In the genomic region with DNA sequence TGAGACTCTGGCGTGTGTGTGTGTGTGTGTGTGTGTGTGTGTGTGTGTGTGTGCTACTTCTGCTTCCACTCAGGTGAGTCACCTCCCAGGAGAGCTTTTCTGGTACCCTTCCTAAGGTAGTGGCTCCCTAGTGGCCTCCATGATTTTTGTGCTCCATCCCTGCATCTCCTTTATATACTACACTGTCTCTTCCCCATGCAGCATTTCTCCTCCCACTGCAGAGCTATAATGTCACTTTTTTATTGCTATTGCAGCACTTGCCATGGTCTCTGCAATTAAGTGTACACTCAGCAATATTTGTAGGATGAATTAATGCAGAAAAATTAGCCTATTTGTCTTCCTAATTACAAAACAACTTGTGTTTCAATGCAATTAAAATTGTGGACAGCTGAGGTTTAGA, we compare ENCODE assay signal across 25 mouse cellular contexts.
DNase-seq lines count a peak whose midpoint lies in the region; ATAC-seq and TF ChIP-seq lines count a peak whose summit lies in the region.
"Had no signal": no experiment of that assay in that cellular context is flagged by ENCODE, and none has a peak within 500 bp of the region (broad histone marks: within the 10 kb centered on the region; RNA-seq: fewer than 3 reads in every experiment).

No protein-coding gene starts in this region.

- H3K9me3 ChIP-seq in hindbrain, embryonic 11.5 days (ENCODE audit: control insufficient read depth, low read length): no peaks in the 10 kb centered on the region
- H3K9me3 ChIP-seq in hindbrain, embryonic 10.5 days: no peaks in the 10 kb centered on the region
- H3K9me3 ChIP-seq in intestine, postnatal 0 days (ENCODE audit: control insufficient read depth): no peaks in the 10 kb centered on the region
- H3K9me3 ChIP-seq in intestine, embryonic 16.5 days (ENCODE audit: control insufficient read depth, low read length): no peaks in the 10 kb centered on the region
- no peaks in the 10 kb centered on the region for H3K9me3 ChIP-seq in neural tube, embryonic 14.5 days (ENCODE audit: control insufficient read depth, low read length)
- H3K9me3 ChIP-seq: embryonic facial prominence, embryonic 10.5 days; embryonic facial prominence, embryonic 13.5 days; forebrain, embryonic 12.5 days; forebrain, embryonic 15.5 days; heart, embryonic 10.5 days; heart, embryonic 13.5 days had no signal

- no peak for TF ChIP-seq CTCF in intestine, postnatal 0 days (IDR thresholded peaks at IDR 0.05; ENCODE audit: low read depth)

- H3K4me1 ChIP-seq in hindbrain, embryonic 11.5 days (replicated peaks; ENCODE audit: control insufficient read depth, insufficient read depth, low read length): no peaks in the 10 kb centered on the region
- H3K4me1 ChIP-seq in hindbrain, embryonic 10.5 days (replicated peaks): no peaks in the 10 kb centered on the region
- H3K4me1 ChIP-seq in intestine, postnatal 0 days (replicated peaks; ENCODE audit: control insufficient read depth, insufficient read depth, low read length): no peaks in the 10 kb centered on the region
- H3K4me1 ChIP-seq in intestine, embryonic 16.5 days (ENCODE audit: control insufficient read depth, insufficient read depth, low read length): no peaks in the 10 kb centered on the region
- 0 out of 2 replicates have a peak, but pooled peaks cover 2% of the 10 kb centered on the region for H3K4me1 ChIP-seq in neural tube, embryonic 14.5 days (ENCODE audit: control insufficient read depth, insufficient read depth, low read length)
- H3K4me1 ChIP-seq: embryonic facial prominence, embryonic 10.5 days; embryonic facial prominence, embryonic 13.5 days; forebrain, embryonic 12.5 days; forebrain, embryonic 15.5 days; heart, embryonic 10.5 days; heart, embryonic 13.5 days had no signal

- peak; percentile 51 for ATAC-seq in hindbrain, embryonic 11.5 days (ENCODE audit: low FRiP score)
- ATAC-seq in intestine, postnatal 0 days: no peak
- no peak for ATAC-seq in intestine, embryonic 16.5 days
- ATAC-seq in neural tube, embryonic 14.5 days (ENCODE audit: low read depth): peak; percentile 82; the same call in 1 of the 2 replicates
- ATAC-seq in granulocyte monocyte progenitor cell, adult 5-6 weeks (replicated peaks; ENCODE audit: poor library complexity, severe bottlenecking): no peak
- ATAC-seq: activated CD4-positive, CD25-positive, alpha-beta regulatory T cell, adult 4 months; forebrain, embryonic 15.5 days had no signal

- no peak overlapping the region for H3K4me2 ChIP-seq in hindbrain, embryonic 11.5 days (replicated peaks; ENCODE audit: low read depth, low read length)
- peak overlapping the region; percentile 28 for H3K4me2 ChIP-seq in intestine, postnatal 0 days (replicated peaks; ENCODE audit: low read depth)
- no peak overlapping the region for H3K4me2 ChIP-seq in intestine, embryonic 16.5 days (ENCODE audit: low read depth, low read length)
- H3K4me2 ChIP-seq in neural tube, embryonic 14.5 days (ENCODE audit: low read depth, low read length): no peak overlapping the region
- H3K4me2 ChIP-seq: embryonic facial prominence, embryonic 13.5 days; forebrain, embryonic 12.5 days; forebrain, embryonic 15.5 days; heart, embryonic 13.5 days had no signal

- H3K9ac ChIP-seq in hindbrain, embryonic 11.5 days (ENCODE audit: low read depth, low read length): no peak overlapping the region
- no peak overlapping the region for H3K9ac ChIP-seq in intestine, postnatal 0 days (ENCODE audit: low read depth, low read length)
- no peak overlapping the region for H3K9ac ChIP-seq in intestine, embryonic 16.5 days (ENCODE audit: low read depth, low read length)
- H3K9ac ChIP-seq in neural tube, embryonic 14.5 days (replicated peaks; ENCODE audit: low read depth, low read length): no peak overlapping the region
- H3K9ac ChIP-seq: embryonic facial prominence, embryonic 13.5 days; forebrain, embryonic 12.5 days; forebrain, embryonic 15.5 days; heart, embryonic 13.5 days had no signal

- H3K27ac ChIP-seq in hindbrain, embryonic 11.5 days (ENCODE audit: low read depth, low read length): 0 out of 2 replicates have a peak overlapping the region, but pooled peaks have one; percentile 30
- H3K27ac ChIP-seq in hindbrain, embryonic 10.5 days: no peak overlapping the region
- no peak overlapping the region for H3K27ac ChIP-seq in intestine, postnatal 0 days (ENCODE audit: low read depth, low read length)
- H3K27ac ChIP-seq in intestine, embryonic 16.5 days (ENCODE audit: low read length): no peak overlapping the region
- H3K27ac ChIP-seq in neural tube, embryonic 14.5 days (ENCODE audit: low read depth, low read length): peak overlapping the region; percentile 73
- H3K27ac ChIP-seq: embryonic facial prominence, embryonic 10.5 days; embryonic facial prominence, embryonic 13.5 days; forebrain, embryonic 12.5 days; forebrain, embryonic 15.5 days; heart, adult 2 months; heart, embryonic 10.5 days; heart, embryonic 13.5 days had no signal

- no peaks in the 10 kb centered on the region for H3K27me3 ChIP-seq in hindbrain, embryonic 11.5 days (ENCODE audit: control insufficient read depth, insufficient read depth, low read length)
- H3K27me3 ChIP-seq in hindbrain, embryonic 10.5 days (ENCODE audit: insufficient read depth, poor library complexity, severe bottlenecking): no peaks in the 10 kb centered on the region
- no peaks in the 10 kb centered on the region for H3K27me3 ChIP-seq in intestine, postnatal 0 days (replicated peaks; ENCODE audit: control insufficient read depth, insufficient read depth, low read length)
- no peaks in the 10 kb centered on the region for H3K27me3 ChIP-seq in intestine, embryonic 16.5 days (replicated peaks; ENCODE audit: control insufficient read depth, insufficient read depth, low read length)
- no peaks in the 10 kb centered on the region for H3K27me3 ChIP-seq in neural tube, embryonic 14.5 days (ENCODE audit: control insufficient read depth, insufficient read depth, low read length)
- H3K27me3 ChIP-seq: embryonic facial prominence, embryonic 13.5 days; forebrain, embryonic 12.5 days; forebrain, embryonic 15.5 days; heart, embryonic 13.5 days had no signal

- no peak for DNase-seq in hindbrain, embryonic 11.5 days (ENCODE audit: low spot score)
- no peak for DNase-seq in hindbrain, embryonic 10.5 days (ENCODE audit: low spot score)
- DNase-seq: adrenal gland, adult 8-10 months; adrenal gland, postnatal 25 days; cerebellum, adult 11-12 months; cerebellum, adult 8-10 months; cerebellum, postnatal 10 days; cerebellum, postnatal 36 days; embryo, embryonic 11 days; gastrocnemius, postnatal 25 days; heart, adult 2 months; heart, postnatal 14 days; heart, postnatal 4 days had no signal

- H3K4me3 ChIP-seq in hindbrain, embryonic 11.5 days (ENCODE audit: low read depth, low read length): no peak overlapping the region
- H3K4me3 ChIP-seq in hindbrain, embryonic 10.5 days: no peak overlapping the region
- H3K4me3 ChIP-seq in intestine, postnatal 0 days (ENCODE audit: low read depth, low read length): no peak overlapping the region
- H3K4me3 ChIP-seq in intestine, embryonic 16.5 days (ENCODE audit: low read length): no peak overlapping the region
- no peak overlapping the region for H3K4me3 ChIP-seq in neural tube, embryonic 14.5 days (ENCODE audit: low read depth, low read length)
- H3K4me3 ChIP-seq: embryonic facial prominence, embryonic 10.5 days; embryonic facial prominence, embryonic 13.5 days; erythroblast, embryonic 14.5 days; forebrain, embryonic 12.5 days; forebrain, embryonic 15.5 days; heart, adult 2 months; heart, embryonic 10.5 days; heart, embryonic 13.5 days had no signal

- WGBS in hindbrain, embryonic 11.5 days: 100% methylated on average over 1 of the region's 1 CpGs
- WGBS in hindbrain, embryonic 10.5 days: no CpG with 5 or more reads among the region's 1 CpGs
- WGBS in intestine, postnatal 0 days: 83% methylated on average over 1 of the region's 1 CpGs
- WGBS in intestine, embryonic 16.5 days: 60% methylated on average over 1 of the region's 1 CpGs
- 60% methylated on average over 1 of the region's 1 CpGs for WGBS in neural tube, embryonic 14.5 days

- H3K36me3 ChIP-seq in hindbrain, embryonic 11.5 days (ENCODE audit: control insufficient read depth, insufficient read depth, low read length): no peaks in the 10 kb centered on the region
- H3K36me3 ChIP-seq in hindbrain, embryonic 10.5 days: no peaks in the 10 kb centered on the region
- no peaks in the 10 kb centered on the region for H3K36me3 ChIP-seq in intestine, postnatal 0 days (ENCODE audit: control insufficient read depth, insufficient read depth)
- H3K36me3 ChIP-seq in intestine, embryonic 16.5 days (ENCODE audit: control insufficient read depth, insufficient read depth, low read length): no peaks in the 10 kb centered on the region
- no peaks in the 10 kb centered on the region for H3K36me3 ChIP-seq in neural tube, embryonic 14.5 days (ENCODE audit: control insufficient read depth, insufficient read depth, low read length)
- H3K36me3 ChIP-seq: embryonic facial prominence, embryonic 10.5 days; embryonic facial prominence, embryonic 13.5 days; forebrain, embryonic 12.5 days; forebrain, embryonic 15.5 days; heart, embryonic 10.5 days; heart, embryonic 13.5 days had no signal

Comparison
In these comparisons a context has a peak if more than half of its experiments do, and no peak if none do; other contexts are left out.
1. H3K27ac ChIP-seq: peak in hindbrain, embryonic 11.5 days (single experiment) and neural tube, embryonic 14.5 days (single experiment); none in hindbrain, embryonic 10.5 days (single experiment), intestine, postnatal 0 days (single experiment) and intestine, embryonic 16.5 days (single experiment).
2. ATAC-seq: peak in hindbrain, embryonic 11.5 days (single experiment) and neural tube, embryonic 14.5 days (single experiment); none in intestine, postnatal 0 days (single experiment), intestine, embryonic 16.5 days (single experiment) and granulocyte monocyte progenitor cell, adult 5-6 weeks (single experiment).